Mouse (Mus musculus) 3T3-L1 (cell line): ENCODE measurements at regions not wholly inside any gene's neighbourhood (a gene's known extent, or its start where the extent isn't known, plus 50 kb on each side); places are given as distances from the start of the nearest gene placed in this dataset.

Experiments
- DNase-seq: peaks from one replicate; pipeline ENCODE4 v3.0.0-alpha.2; 2015; ENCODE audit warnings: low read depth, low spot score

GRCm38 (mm10) chr8:38723254-38723653 is 1729.8 kb downstream of the AI429214 start:
- DNase-seq = no peak

- no peak for DNase-seq
Measured at GRCm38 (mm10) chr8:38725257-38725656, 1731.9 kb downstream of the AI429214 start.

- peak; percentile 32 for DNase-seq
Measured at GRCm38 (mm10) chr8:38747134-38747533, 1753.7 kb downstream of the AI429214 start.

GRCm38 (mm10) chr8:38766626-38767226 is 1773.3 kb downstream of the AI429214 start:
- DNase-seq = no peak

- DNase-seq = no peak
Measured at GRCm38 (mm10) chr8:38812482-38812881, 1819.1 kb downstream of the AI429214 start.

GRCm38 (mm10) chr8:38818163-38818562 is 1824.8 kb downstream of the AI429214 start:
- DNase-seq = peak; percentile 32

GRCm38 (mm10) chr8:38861436-38861835 is 1813.4 kb upstream of the Adam24 start:
- DNase-seq = no peak

- no peak for DNase-seq
Measured at GRCm38 (mm10) chr8:38867370-38867769, 1807.5 kb upstream of the Adam24 start.
